Mouse (Mus musculus): Measurements from ENCODE around the gene Sbno2. TPM values are rescaled to one million over a fixed set of nuclear protein-coding genes. Genes with fewer than 3 reads are reported as not detected.

The Sbno2 gene
- polyA plus RNA-seq, 1 experiment: 25.4 TPM

DNA sequence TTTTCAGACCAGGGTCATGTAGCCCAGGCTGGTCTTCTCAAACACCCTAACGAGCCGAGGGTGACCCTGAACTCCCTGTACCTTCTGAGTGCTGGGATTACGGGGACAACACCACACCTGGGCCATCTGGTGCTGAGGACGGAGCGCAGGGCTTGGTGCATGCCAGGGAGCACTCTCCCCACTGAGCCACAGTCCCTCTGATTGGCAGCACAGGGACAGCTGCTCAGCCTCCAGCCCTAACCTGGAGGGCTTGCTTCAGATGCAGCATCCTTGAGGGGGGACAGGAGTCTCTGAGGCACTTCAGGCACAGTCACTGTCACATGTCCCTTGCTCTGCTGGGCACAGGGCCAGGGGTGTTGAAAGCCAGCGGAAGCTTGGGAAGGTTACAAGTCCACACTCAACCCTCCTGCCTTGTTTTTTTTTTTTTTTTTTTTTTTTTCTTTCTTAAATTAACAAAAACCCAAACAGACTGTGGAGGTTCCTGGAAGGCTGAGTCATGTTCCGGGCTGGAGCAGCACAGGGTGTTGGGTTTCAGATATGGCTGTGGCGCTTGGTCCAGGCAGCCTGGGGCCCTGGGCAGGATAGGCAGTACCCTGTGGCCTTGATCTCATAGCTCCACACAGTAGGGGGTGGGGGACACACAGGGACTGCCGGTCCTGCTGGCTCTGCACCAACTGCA, 34.4 kb downstream of the Sbno2 start:
- H3K27ac ChIP-seq (ENCODE audit: insufficient read depth, low read length): peak overlapping the region; percentile 78
- TF ChIP-seq CTCF (IDR thresholded peaks at IDR 0.05; ENCODE audit: borderline replicate concordance, insufficient read depth, low read depth, low read length): no peak
- no peak for TF ChIP-seq POLR2A (IDR thresholded peaks at IDR 0.05; ENCODE audit: borderline replicate concordance, insufficient read depth, low read length)
- peaks cover 44% of the 10 kb centered on the region for H3K4me1 ChIP-seq (ENCODE audit: control insufficient read depth, insufficient read depth, low read length)
- peak; percentile 86 to 90 for DNase-seq
- H3K4me3 ChIP-seq (replicated peaks; ENCODE audit: insufficient read depth, low read depth, low read length): no peak overlapping the region
- 10% methylated on average over 9 of the region's 9 CpGs for WGBS
- H3K27me3 ChIP-seq (ENCODE audit: control insufficient read depth, insufficient read depth, low read length): no peaks in the 10 kb centered on the region

DNA sequence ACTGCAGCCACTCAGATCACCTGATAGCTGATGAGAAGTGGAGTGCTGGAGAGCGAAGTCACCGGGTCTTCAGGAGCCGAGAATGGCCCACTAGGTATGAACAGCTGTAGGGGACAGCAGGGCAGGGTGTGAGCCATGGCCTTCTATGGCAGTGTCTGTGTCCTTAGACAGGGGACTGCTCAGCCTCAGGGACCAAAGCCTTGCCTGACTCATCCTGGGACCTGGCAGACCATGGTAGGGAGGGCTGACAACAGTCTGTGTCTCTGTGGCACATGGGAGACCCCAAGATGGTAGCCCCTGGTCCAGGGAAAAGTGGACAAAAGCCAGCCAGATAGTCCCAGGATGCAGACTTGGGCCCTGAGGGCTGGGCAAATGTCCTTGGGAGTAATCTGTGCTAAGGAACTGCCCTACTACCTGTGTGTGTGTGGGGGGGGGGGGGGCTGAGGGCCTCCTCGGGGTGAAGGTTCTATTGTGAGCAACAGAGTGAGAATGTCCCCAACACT, 35.4 kb downstream of the Sbno2 start:
- H3K27ac ChIP-seq (ENCODE audit: insufficient read depth, low read length): no peak overlapping the region
- no peak overlapping the region for H3K4me3 ChIP-seq (replicated peaks; ENCODE audit: insufficient read depth, low read depth, low read length)
- no peaks in the 10 kb centered on the region for H3K27me3 ChIP-seq (ENCODE audit: control insufficient read depth, insufficient read depth, low read length)
- peaks cover 38% of the 10 kb centered on the region for H3K4me1 ChIP-seq (ENCODE audit: control insufficient read depth, insufficient read depth, low read length)
- DNase-seq: no peak
- no peak for TF ChIP-seq POLR2A (IDR thresholded peaks at IDR 0.05; ENCODE audit: borderline replicate concordance, insufficient read depth, low read length)
- TF ChIP-seq CTCF (IDR thresholded peaks at IDR 0.05; ENCODE audit: borderline replicate concordance, insufficient read depth, low read depth, low read length): no peak
- 82% methylated on average over 4 of the region's 4 CpGs for WGBS

DNA sequence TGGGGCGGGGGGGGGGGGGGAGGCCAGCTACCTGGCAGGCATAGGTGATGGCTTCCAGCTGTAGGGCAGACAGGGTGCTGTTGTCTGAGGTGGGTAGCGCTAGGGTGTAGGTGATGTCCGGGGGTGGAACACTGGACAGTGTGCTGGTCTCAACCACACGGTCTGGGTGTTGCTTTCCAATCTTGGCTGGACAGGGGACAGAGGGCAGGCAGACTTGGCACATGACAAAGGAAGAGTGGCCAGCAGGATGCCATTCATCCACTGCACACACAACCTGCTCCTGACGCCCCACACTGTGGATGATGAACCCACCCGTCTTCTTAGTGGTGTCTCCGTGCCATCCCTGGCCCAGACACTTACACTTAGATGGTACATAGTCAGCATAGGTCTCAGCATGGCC, 36.1 kb downstream of the Sbno2 start:
- H3K27ac ChIP-seq (ENCODE audit: insufficient read depth, low read length): no peak overlapping the region
- peaks cover 34% of the 10 kb centered on the region for H3K4me1 ChIP-seq (ENCODE audit: control insufficient read depth, insufficient read depth, low read length)
- no peak overlapping the region for H3K4me3 ChIP-seq (replicated peaks; ENCODE audit: insufficient read depth, low read depth, low read length)
- 22% methylated on average over 6 of the region's 7 CpGs for WGBS
- no peaks in the 10 kb centered on the region for H3K27me3 ChIP-seq (ENCODE audit: control insufficient read depth, insufficient read depth, low read length)
- DNase-seq: no peak
- TF ChIP-seq CTCF (IDR thresholded peaks at IDR 0.05; ENCODE audit: borderline replicate concordance, insufficient read depth, low read depth, low read length) (no peak), POLR2A (IDR thresholded peaks at IDR 0.05; ENCODE audit: borderline replicate concordance, insufficient read depth, low read length) (no peak)

DNA sequence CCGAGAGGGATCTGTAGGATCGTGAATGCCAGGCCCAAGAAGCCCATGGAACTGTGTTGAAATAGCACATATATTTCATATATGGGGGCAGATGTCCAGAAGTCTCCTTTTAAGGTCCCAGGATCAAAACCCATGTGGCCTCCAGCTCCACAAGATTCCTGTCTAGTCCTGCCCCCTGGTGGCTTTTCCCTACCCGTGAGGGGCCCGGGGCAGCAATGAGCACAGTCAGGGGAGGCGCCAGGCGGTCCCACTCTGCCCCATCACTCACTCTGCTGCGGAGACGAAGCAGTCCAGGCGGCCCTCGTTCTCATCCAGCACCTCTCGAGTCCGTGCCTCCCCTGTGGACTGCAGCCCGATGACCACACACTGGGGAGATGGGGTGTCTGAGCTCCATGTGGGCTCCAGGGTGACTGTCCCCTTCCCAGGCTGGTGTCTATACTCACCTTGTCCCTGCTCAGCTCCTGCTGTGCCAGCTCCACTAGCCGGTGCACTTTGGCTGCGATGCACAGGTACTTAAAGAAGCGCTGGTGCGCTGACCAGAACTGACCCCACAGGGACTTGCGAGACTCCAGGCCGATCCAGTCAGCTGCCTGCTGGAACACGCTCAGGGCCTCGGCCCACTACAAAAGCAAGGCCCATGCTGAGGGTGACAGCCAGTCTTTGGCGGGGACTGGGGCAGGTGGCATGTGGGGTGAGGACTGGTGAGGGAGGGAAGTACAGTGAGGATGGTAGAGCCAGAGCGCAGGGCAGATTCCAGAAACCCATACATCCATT, 41.3 kb downstream of the Sbno2 start:
- Histone ChIP-seq H3K27ac (ENCODE audit: insufficient read depth, low read length) (no peak overlapping the region), H3K27me3 (ENCODE audit: control insufficient read depth, insufficient read depth, low read length) (no peaks in the 10 kb centered on the region), H3K4me3 (replicated peaks; ENCODE audit: insufficient read depth, low read depth, low read length) (no peak overlapping the region), H3K4me1 (ENCODE audit: control insufficient read depth, insufficient read depth, low read length) (no peaks in the 10 kb centered on the region; the same call in none of the 2 replicates)
- WGBS: 68% methylated on average over 23 of the region's 23 CpGs
- TF ChIP-seq CTCF (IDR thresholded peaks at IDR 0.05; ENCODE audit: borderline replicate concordance, insufficient read depth, low read depth, low read length) (no peak), POLR2A (IDR thresholded peaks at IDR 0.05; ENCODE audit: borderline replicate concordance, insufficient read depth, low read length) (no peak)
- no peak for DNase-seq

DNA sequence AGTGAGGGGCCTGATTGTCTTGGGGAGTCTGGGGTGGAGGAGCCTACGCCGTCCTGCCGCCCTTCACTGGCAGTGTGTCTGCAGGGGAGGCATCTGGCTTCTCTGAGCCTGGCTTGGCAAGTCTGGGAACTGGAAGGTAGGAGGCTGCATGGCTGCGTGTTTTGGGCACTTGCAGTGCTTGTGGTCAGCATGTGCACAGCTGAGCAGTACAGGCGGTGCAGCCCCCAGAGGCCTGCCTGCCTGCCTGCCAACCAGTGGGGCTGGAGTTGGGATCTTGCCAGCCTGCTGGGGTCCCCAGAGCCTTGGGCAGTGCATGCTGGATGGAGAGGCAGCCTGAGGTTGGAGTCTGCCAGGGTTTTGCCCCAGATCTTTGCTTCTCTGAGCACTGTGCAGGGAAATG, 42.3 kb downstream of the Sbno2 start:
- TF ChIP-seq CTCF (IDR thresholded peaks at IDR 0.05; ENCODE audit: borderline replicate concordance, insufficient read depth, low read depth, low read length) (no peak), POLR2A (IDR thresholded peaks at IDR 0.05; ENCODE audit: borderline replicate concordance, insufficient read depth, low read length) (no peak)
- H3K4me3 ChIP-seq (replicated peaks; ENCODE audit: insufficient read depth, low read depth, low read length): no peak overlapping the region
- H3K27me3 ChIP-seq (ENCODE audit: control insufficient read depth, insufficient read depth, low read length): no peaks in the 10 kb centered on the region
- no peaks in the 10 kb centered on the region; the same call in 1 of the 2 replicates for H3K4me1 ChIP-seq (ENCODE audit: control insufficient read depth, insufficient read depth, low read length)
- DNase-seq: no peak
- no peak overlapping the region for H3K27ac ChIP-seq (ENCODE audit: insufficient read depth, low read length)
- 60% methylated on average over 5 of the region's 5 CpGs for WGBS

DNA sequence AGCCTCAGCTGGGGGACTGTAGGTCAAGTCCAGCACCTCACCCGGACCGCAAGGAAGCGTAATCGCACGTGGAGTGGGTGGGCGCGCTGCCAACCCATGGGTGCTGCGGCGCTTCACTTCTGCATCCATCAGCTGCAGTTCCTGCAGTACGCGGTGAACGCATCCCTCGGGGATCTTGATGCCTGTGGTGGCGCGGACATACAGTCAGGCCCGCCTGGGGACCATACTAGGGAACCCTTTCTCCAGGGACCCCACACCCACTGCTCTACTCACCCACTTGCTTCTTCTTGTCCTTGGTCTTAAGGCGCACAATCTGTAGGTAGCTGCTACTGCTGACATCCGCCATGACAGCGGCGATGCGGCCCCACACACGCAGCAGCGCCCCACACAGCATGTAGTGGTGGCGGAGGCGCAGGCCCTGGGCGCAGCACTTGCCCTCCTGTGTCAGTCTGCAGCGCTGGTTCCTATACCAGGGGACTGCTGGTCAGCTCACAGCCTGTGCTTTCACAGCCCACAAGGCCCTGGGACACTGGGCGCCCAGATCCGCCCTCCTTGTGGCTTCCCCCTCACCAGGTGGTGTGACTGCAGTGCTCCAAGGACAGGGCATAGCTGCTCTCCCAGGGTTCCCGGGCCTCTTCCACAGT, 47.6 kb downstream of the Sbno2 start:
- DNase-seq: no peak
- H3K27ac ChIP-seq (ENCODE audit: insufficient read depth, low read length): no peak overlapping the region
- TF ChIP-seq CTCF (IDR thresholded peaks at IDR 0.05; ENCODE audit: borderline replicate concordance, insufficient read depth, low read depth, low read length): no peak
- TF ChIP-seq POLR2A (IDR thresholded peaks at IDR 0.05; ENCODE audit: borderline replicate concordance, insufficient read depth, low read length): no peak
- 63% methylated on average over 30 of the region's 30 CpGs for whole genome bisulfite sequencing
- H3K4me1 ChIP-seq (ENCODE audit: control insufficient read depth, insufficient read depth, low read length): peaks cover 16% of the 10 kb centered on the region; the same call in 1 of the 2 replicates
- H3K4me3 ChIP-seq (replicated peaks; ENCODE audit: insufficient read depth, low read depth, low read length): no peak overlapping the region
- no peaks in the 10 kb centered on the region for H3K27me3 ChIP-seq (ENCODE audit: control insufficient read depth, insufficient read depth, low read length)

DNA sequence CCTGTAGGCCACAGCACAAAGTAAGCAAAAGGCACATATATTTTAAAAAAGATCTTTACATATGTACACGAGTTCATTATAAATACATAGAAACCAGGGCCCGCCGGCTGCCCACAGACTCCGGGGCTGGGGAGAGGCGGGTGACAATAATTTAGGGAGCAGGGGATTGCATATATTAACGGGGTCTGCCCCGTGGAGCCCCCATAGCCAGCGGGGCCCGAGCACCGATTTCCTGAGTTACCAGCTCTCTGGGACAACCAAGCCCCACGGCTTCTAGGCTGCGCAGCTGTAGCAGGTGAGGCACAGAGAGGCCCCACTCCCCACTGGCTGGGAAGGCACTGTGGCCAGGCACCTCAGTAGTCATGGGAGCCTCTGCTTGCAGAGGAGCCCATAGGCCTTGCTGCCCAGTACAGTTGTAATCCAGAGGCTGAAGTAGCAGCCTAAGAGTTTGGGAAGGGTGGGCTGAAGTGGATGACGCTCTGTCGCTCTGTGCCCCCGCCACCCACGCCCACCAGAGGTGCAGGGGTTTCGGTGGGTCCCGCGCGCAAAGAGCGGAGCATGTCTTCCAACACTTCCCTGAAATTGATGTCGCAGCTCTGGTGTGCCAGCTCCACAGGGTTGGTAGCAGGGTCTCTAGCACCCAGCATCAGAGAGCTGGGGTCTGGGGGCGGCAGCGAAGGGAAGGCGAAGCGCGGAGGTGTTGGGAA, 48.2 kb downstream of the Sbno2 start:
- H3K4me1 ChIP-seq (ENCODE audit: control insufficient read depth, insufficient read depth, low read length): peaks cover 16% of the 10 kb centered on the region; the same call in 1 of the 2 replicates
- no peak overlapping the region for H3K4me3 ChIP-seq (replicated peaks; ENCODE audit: insufficient read depth, low read depth, low read length)
- 87% methylated on average over 27 of the region's 27 CpGs for WGBS
- H3K27me3 ChIP-seq (ENCODE audit: control insufficient read depth, insufficient read depth, low read length): no peaks in the 10 kb centered on the region
- DNase-seq: no peak
- TF ChIP-seq POLR2A (IDR thresholded peaks at IDR 0.05; ENCODE audit: borderline replicate concordance, insufficient read depth, low read length) (no peak), CTCF (IDR thresholded peaks at IDR 0.05; ENCODE audit: borderline replicate concordance, insufficient read depth, low read depth, low read length) (no peak)
- no peak overlapping the region for H3K27ac ChIP-seq (ENCODE audit: insufficient read depth, low read length)
